Mouse (Mus musculus) kidney, adult 18-20 months (tissue): ENCODE data around the gene Syt3.
A peak's percentile ranks its signal among the peaks of the same experiment; 100 is the strongest.

Experiments used
- DNase-seq: peaks from one replicate; pipeline ENCODE4 v3.0.0; 2021

Syt3 gene

GRCm38 (mm10) chr7:44383980-44384715 lies at the start of gene Syt3:
Syt3 (plus strand) TSS chr7:44384102.
- DNase-seq, result peak; percentile 83

GRCm38 (mm10) chr7:44334139-44334538 lies 49.8 kb upstream of the Syt3 start:
- DNase-seq, result no peak

GRCm38 (mm10) chr7:44335031-44335878 lies 48.6 kb upstream of the Syt3 start:
- no peak for DNase-seq

GRCm38 (mm10) chr7:44336046-44337021 lies 47.6 kb upstream of the Syt3 start:
- no peak for DNase-seq

- DNase-seq, result no peak
These were observed 46.6 kb upstream of the Syt3 start for GRCm38 (mm10) chr7:44337121-44337849.

- DNase-seq, result no peak
These were observed 43.7 kb upstream of the Syt3 start for GRCm38 (mm10) chr7:44340226-44340625.

GRCm38 (mm10) chr7:44341119-44341518 lies 42.8 kb upstream of the Syt3 start:
- DNase-seq, result no peak

GRCm38 (mm10) chr7:44341714-44342113 lies 42.2 kb upstream of the Syt3 start:
- DNase-seq, result no peak

GRCm38 (mm10) chr7:44343459-44344015 lies 40.4 kb upstream of the Syt3 start:
- no peak for DNase-seq

GRCm38 (mm10) chr7:44344622-44345021 lies 39.3 kb upstream of the Syt3 start:
- DNase-seq, result no peak

- no peak for DNase-seq
These were observed 34.9 kb upstream of the Syt3 start for GRCm38 (mm10) chr7:44349043-44349442.

GRCm38 (mm10) chr7:44350957-44351711 lies 32.8 kb upstream of the Syt3 start:
- DNase-seq, result peak; percentile 80

- DNase-seq, result no peak
These were observed 31.8 kb upstream of the Syt3 start for GRCm38 (mm10) chr7:44351881-44352749.

GRCm38 (mm10) chr7:44352750-44353600 lies 30.9 kb upstream of the Syt3 start:
- DNase-seq, result no peak

- DNase-seq, result no peak
These were observed 30.1 kb upstream of the Syt3 start for GRCm38 (mm10) chr7:44353601-44354340.

GRCm38 (mm10) chr7:44355411-44355810 lies 28.5 kb upstream of the Syt3 start:
- no peak for DNase-seq

- no peak for DNase-seq
These were observed 27.1 kb upstream of the Syt3 start for GRCm38 (mm10) chr7:44356590-44357481.
